12 mouse cellular contexts compared by ENCODE assay signal in the genomic region with DNA sequence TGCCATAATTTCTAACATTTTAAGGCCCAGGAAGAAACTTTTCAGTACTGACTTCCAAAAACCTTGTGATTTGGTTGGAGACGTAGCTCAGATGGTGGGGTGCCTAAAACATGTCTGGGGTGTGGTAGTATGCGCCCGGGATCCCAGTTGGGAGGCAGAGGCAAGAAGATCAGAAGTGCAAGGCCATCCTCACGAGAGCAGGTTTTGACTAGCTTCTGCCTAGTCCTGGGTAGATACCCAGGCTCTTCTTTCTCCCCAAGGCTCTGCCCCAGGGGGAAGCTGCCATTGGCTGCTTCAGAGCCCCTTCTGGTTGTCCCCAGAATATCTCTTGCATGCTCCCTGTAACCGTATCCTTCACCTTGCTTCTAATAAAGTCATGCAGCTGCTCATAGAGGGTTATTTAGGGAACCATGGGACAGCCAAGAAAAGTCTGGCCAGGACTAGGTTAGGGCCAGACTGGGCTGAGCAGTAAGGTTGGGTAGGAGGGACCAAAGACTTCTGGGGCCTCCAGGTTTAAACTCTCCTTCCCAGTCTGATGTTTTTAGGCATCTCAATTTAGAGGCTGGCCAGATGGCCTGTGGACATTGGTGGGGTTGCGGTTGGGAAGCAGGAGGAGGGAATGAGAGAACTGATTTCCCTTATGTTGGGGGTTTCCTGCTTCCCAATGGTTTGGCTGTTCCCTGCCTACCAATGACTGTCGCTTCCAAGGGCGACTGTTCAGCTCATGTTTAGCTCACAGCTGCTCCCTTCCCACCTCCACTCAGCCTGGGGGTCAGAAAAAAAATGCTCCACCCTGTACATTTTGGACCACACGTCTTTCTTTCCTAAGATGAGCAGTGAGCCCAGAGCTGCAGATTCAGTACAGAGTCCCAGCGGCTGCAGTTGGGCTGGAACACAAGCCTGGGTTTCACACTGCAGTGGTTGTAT. TPM values are rescaled to one million over a fixed set of nuclear protein-coding genes. Genes with fewer than 3 reads are reported as not detected.
DNase-seq lines count a peak whose midpoint lies in the region; ATAC-seq lines count a peak whose summit lies in the region.
"Had no signal": no experiment of that assay in that cellular context is flagged by ENCODE, and none has a peak within 500 bp of the region (broad histone marks: within the 10 kb centered on the region; RNA-seq: fewer than 3 reads in every experiment).

No protein-coding gene starts in this region.

- peak; percentile 60 to 68 for DNase-seq in heart, adult 9 months (ENCODE audit: low spot score in 2 of 2)
- no peak for DNase-seq in heart, postnatal 36 days
- DNase-seq in ES-CJ7 (ENCODE audit: low read depth, low spot score), result peak; percentile 64
- peak; percentile 51 for DNase-seq in brain, adult 2 months (ENCODE audit: low read depth, low spot score)
- no peak for DNase-seq in kidney, adult 8-10 months
- DNase-seq: adrenal gland, postnatal 14 days; kidney, adult 2 months; spleen, adult 18-20 months had no signal

- peak; percentile 79; the same call in 1 of the 2 replicates for ATAC-seq in limb, embryonic 15.5 days (ENCODE audit: insufficient number of reproducible peaks, low FRiP score, low TSS enrichment, low read depth)
- ATAC-seq in megakaryocyte-erythroid progenitor cell, adult 5-6 weeks (replicated peaks; ENCODE audit: low FRiP score, low TSS enrichment, poor library complexity, severe bottlenecking), result no peak
- ATAC-seq: lung, postnatal 0 days had no signal

- no peak overlapping the region for H3K27ac ChIP-seq in limb, embryonic 15.5 days
- H3K27ac ChIP-seq: hindbrain, embryonic 12.5 days had no signal

- H3K9ac ChIP-seq in limb, embryonic 15.5 days, result no peak overlapping the region
- H3K9ac ChIP-seq: hindbrain, embryonic 12.5 days had no signal

- no peak overlapping the region for H3K4me2 ChIP-seq in limb, embryonic 15.5 days
- H3K4me2 ChIP-seq: hindbrain, embryonic 12.5 days had no signal

- 87% methylated on average over 10 of the region's 10 CpGs for WGBS in limb, embryonic 15.5 days

- H3K9me3 ChIP-seq in limb, embryonic 15.5 days, result no peaks in the 10 kb centered on the region
- H3K9me3 ChIP-seq: hindbrain, embryonic 12.5 days had no signal

- H3K27me3 ChIP-seq in limb, embryonic 15.5 days, result no peaks in the 10 kb centered on the region
- H3K27me3 ChIP-seq: hindbrain, embryonic 12.5 days had no signal

- peaks cover 68% of the 10 kb centered on the region for H3K36me3 ChIP-seq in limb, embryonic 15.5 days

- H3K4me3 ChIP-seq in limb, embryonic 15.5 days, result no peak overlapping the region
- H3K4me3 ChIP-seq: hindbrain, embryonic 12.5 days had no signal

- intact Hi-C loops in heart, postnatal 36 days (cut with DNase I), result no loop called here

- 0 out of 2 replicates have a peak, but pooled peaks cover 3% of the 10 kb centered on the region for H3K4me1 ChIP-seq in limb, embryonic 15.5 days
- H3K4me1 ChIP-seq: hindbrain, embryonic 12.5 days had no signal

RNA-seq across cellular contexts. Expression of a gene that starts 21.6 kb away (rescaled TPM):
- 10 to 100 TPM in 1 of 2 experiments, 1 to 10 TPM in 1; 9.9 to 11.3 TPM for total RNA-seq in heart, postnatal 36 days (2021)
- polyA plus RNA-seq in limb, embryonic 15.5 days (2015; fragmentation: Nextera tagmentation; extraction: Ambion mirVana), result 28.6 and 29.3 TPM in 2 replicates
- total RNA-seq in megakaryocyte-erythroid progenitor cell, adult 5-6 weeks (2014; fragmentation: Nextera tagmentation), result 45.5 and 46.0 TPM in 2 replicates
- 35.2 and 39.0 TPM in 2 replicates for total RNA-seq in megakaryocyte-erythroid progenitor cell, adult 5-6 weeks (2017)

RNA-seq across cellular contexts. Expression of a gene that starts 22.7 kb away (rescaled TPM):
- total RNA-seq in heart, postnatal 36 days (2021), result 100 to 1,000 TPM; 876 to 924 TPM
- polyA plus RNA-seq in limb, embryonic 15.5 days (2015; fragmentation: Nextera tagmentation; extraction: Ambion mirVana), result 47.5 and 77.4 TPM in 2 replicates
- 69.0 and 74.9 TPM in 2 replicates for total RNA-seq in megakaryocyte-erythroid progenitor cell, adult 5-6 weeks (2014; fragmentation: Nextera tagmentation)
- 63.7 and 89.1 TPM in 2 replicates for total RNA-seq in megakaryocyte-erythroid progenitor cell, adult 5-6 weeks (2017)

RNA-seq across cellular contexts. Expression of a gene that starts 50.3 kb away (rescaled TPM):
- total RNA-seq in heart, postnatal 36 days (2021), result 100 to 1,000 TPM in 1 of 2 experiments, 10 to 100 TPM in 1; 98.7 to 109 TPM
- 46.7 and 56.3 TPM in 2 replicates for polyA plus RNA-seq in limb, embryonic 15.5 days (2015; fragmentation: Nextera tagmentation; extraction: Ambion mirVana)
- 21.0 and 25.6 TPM in 2 replicates for total RNA-seq in megakaryocyte-erythroid progenitor cell, adult 5-6 weeks (2014; fragmentation: Nextera tagmentation)
- 14.8 and 16.4 TPM in 2 replicates for total RNA-seq in megakaryocyte-erythroid progenitor cell, adult 5-6 weeks (2017)

RNA-seq across cellular contexts. Expression of a gene that starts 51.8 kb away (rescaled TPM):
- total RNA-seq in heart, postnatal 36 days (2021), result 1 to 10 TPM in 1 of 2 experiments, under 1 TPM in 1; 0.60 to 1.0 TPM
- polyA plus RNA-seq in limb, embryonic 15.5 days (2015; fragmentation: Nextera tagmentation; extraction: Ambion mirVana), result 0.20 and 0.40 TPM in 2 replicates
- not detected in 2 replicates for total RNA-seq in megakaryocyte-erythroid progenitor cell, adult 5-6 weeks (2014; fragmentation: Nextera tagmentation)
- total RNA-seq in megakaryocyte-erythroid progenitor cell, adult 5-6 weeks (2017), result not detected in 2 replicates

Comparison
In these comparisons a context has a peak if more than half of its experiments do, and no peak if none do; other contexts are left out.
1. DNase-seq: peak in heart, adult 9 months (2 of 2), ES-CJ7 (single experiment) and brain, adult 2 months (single experiment); none in heart, postnatal 36 days (0 of 2) and kidney, adult 8-10 months (0 of 2).
2. RNA of a gene that starts 22.7 kb away (total RNA-seq): 876 to 924 TPM in heart, postnatal 36 days; 63.7 to 89.1 TPM in megakaryocyte-erythroid progenitor cell, adult 5-6 weeks; every median in the first group is over 4 times any median in the second.